Mouse (Mus musculus) heart, embryonic 11.5 days (tissue): ENCODE data around the gene Hoxa7. TPM values are rescaled to one million over a fixed set of nuclear protein-coding genes. Genes with fewer than 3 reads are reported as not detected.
A peak's percentile ranks its signal among the peaks of the same experiment; 100 is the strongest.

ENCODE experiments used
- ATAC-seq: fragments of 200-750 bp; cut with Nextera tagmentation; replicated peaks from 2 replicates; pipeline ENCODE4 v1.8.0; 2017; ENCODE audit warnings: moderate library complexity; ENCODE audit not compliant: insufficient number of reproducible peaks, low FRiP score, low TSS enrichment
- H3K27ac ChIP-seq: fragments of 300-500 bp; sonication (generic); 2 replicates; pipeline ENCODE4 v1.5.1; 2014; ENCODE audit warnings: mild to moderate bottlenecking, low read depth, low read length
- H3K27me3 ChIP-seq: fragments of 300-500 bp; sonication (generic); 2 replicates; pipeline ENCODE4 v1.6.1; 2014; ENCODE audit warnings: mild to moderate bottlenecking, low read length, mixed read lengths; ENCODE audit not compliant: control insufficient read depth, insufficient read depth
- H3K36me3 ChIP-seq: fragments of 300-500 bp; sonication (generic); 2 replicates; pipeline ENCODE4 v1.6.1; 2014; ENCODE audit warnings: mild to moderate bottlenecking, low read length, moderate library complexity, mixed read lengths; ENCODE audit not compliant: control insufficient read depth, insufficient read depth
- H3K4me1 ChIP-seq: fragments of 300-500 bp; sonication (generic); 2 replicates; pipeline ENCODE4 v1.6.1; 2014; ENCODE audit warnings: low read length; ENCODE audit not compliant: control insufficient read depth, insufficient read depth
- H3K4me2 ChIP-seq: fragments of 300-500 bp; sonication (generic); 2 replicates; pipeline ENCODE4 v1.6.1; 2014; ENCODE audit warnings: mild to moderate bottlenecking, moderate library complexity
- H3K4me3 ChIP-seq: fragments of 300-500 bp; sonication (generic); 2 replicates; pipeline ENCODE4 v1.5.1; 2014; ENCODE audit warnings: low read depth, low read length
- H3K9ac ChIP-seq: fragments of 300-500 bp; sonication (generic); 2 replicates; pipeline ENCODE4 v1.6.1; 2014; ENCODE audit warnings: mild to moderate bottlenecking, low read depth, low read length, moderate library complexity
- H3K9me3 ChIP-seq: fragments of 300-500 bp; sonication (generic); replicated peaks from 2 replicates; pipeline ENCODE4 v1.6.1; 2016; ENCODE audit warnings: low read length; ENCODE audit not compliant: control insufficient read depth
- WGBS: fragments of 180-500 bp; shearing (Covaris S2); extraction: QIAGEN DNeasy Blood & Tissue Kit; methylation state at CpG from one replicate; pipeline ENCODE4 v1.1.7; 2014; ENCODE audit not compliant: insufficient replicate concordance; 5-methylcytosine and 5-hydroxymethylcytosine counted together
- polyA plus RNA-seq: library from polyadenylated mRNA; unstranded; fragments of >200 nt; fragmentation: Nextera tagmentation; extraction: Ambion mirVana; gene quantifications from 2 replicates; pipeline ENCODE4 v1.2.1, GENCODE M21; 2014

Hoxa7 gene
- polyA plus RNA-seq, 1 experiment from 2014 or later, result 0.49 TPM

GRCm38 (mm10) chr6:52244471-52245039 lies 22.9 kb upstream of the Hoxa7 start:
- WGBS, result 2% methylated on average over 23 of the region's 23 CpGs
- Histone ChIP-seq H3K4me1 (peaks cover 5% of the 10 kb centered on the region; the same call in 1 of the 2 replicates), H3K4me2 (peak overlapping the region; percentile 27; the same call in 1 of the 2 replicates), H3K27ac (no peak overlapping the region), H3K4me3 (peak overlapping the region; percentile 25), H3K9ac (no peak overlapping the region), H3K36me3 (no peaks in the 10 kb centered on the region), H3K9me3 (no peaks in the 10 kb centered on the region), H3K27me3 (peaks cover 97% of the 10 kb centered on the region)
- no peak for ATAC-seq

GRCm38 (mm10) chr6:52243681-52244121 lies 22.0 kb upstream of the Hoxa7 start:
- no peak overlapping the region for H3K4me2 ChIP-seq
- no peak for ATAC-seq
- H3K4me3 ChIP-seq, result no peak overlapping the region
- H3K4me1 ChIP-seq, result peaks cover 5% of the 10 kb centered on the region; the same call in 1 of the 2 replicates
- H3K27ac ChIP-seq, result no peak overlapping the region
- H3K27me3 ChIP-seq, result peaks cover 94% of the 10 kb centered on the region
- 1% methylated on average over 12 of the region's 12 CpGs for WGBS
- no peaks in the 10 kb centered on the region for H3K36me3 ChIP-seq
- H3K9ac ChIP-seq, result no peak overlapping the region
- no peaks in the 10 kb centered on the region for H3K9me3 ChIP-seq

GRCm38 (mm10) chr6:52242801-52243332 lies 21.2 kb upstream of the Hoxa7 start:
- WGBS, result 5% methylated on average over 4 of the region's 4 CpGs
- no peak overlapping the region for H3K4me2 ChIP-seq
- no peak overlapping the region for H3K4me3 ChIP-seq
- no peak overlapping the region for H3K27ac ChIP-seq
- no peaks in the 10 kb centered on the region for H3K9me3 ChIP-seq
- no peak overlapping the region for H3K9ac ChIP-seq
- peaks cover 5% of the 10 kb centered on the region; the same call in 1 of the 2 replicates for H3K4me1 ChIP-seq
- no peaks in the 10 kb centered on the region for H3K36me3 ChIP-seq
- peaks cover 90% of the 10 kb centered on the region for H3K27me3 ChIP-seq
- no peak for ATAC-seq

- WGBS, result 1% methylated on average over 9 of the region's 9 CpGs
- Histone ChIP-seq H3K4me3 (no peak overlapping the region), H3K4me2 (no peak overlapping the region), H3K36me3 (no peaks in the 10 kb centered on the region), H3K9ac (no peak overlapping the region), H3K27ac (no peak overlapping the region), H3K27me3 (peaks cover 92% of the 10 kb centered on the region), H3K9me3 (no peaks in the 10 kb centered on the region), H3K4me1 (peaks cover 5% of the 10 kb centered on the region; the same call in 1 of the 2 replicates)
- ATAC-seq, result no peak
Measured at GRCm38 (mm10) chr6:52241001-52241621, 19.5 kb upstream of the Hoxa7 start.

GRCm38 (mm10) chr6:52240389-52241000 lies 18.8 kb upstream of the Hoxa7 start, which contains the start of gene Hoxa10:
Gene Hoxa10 (minus strand): TSS chr6:52240854.
- Histone ChIP-seq H3K4me1 (peaks cover 5% of the 10 kb centered on the region; the same call in 1 of the 2 replicates), H3K4me2 (peak within 1 kb of the TSS; percentile 22), H3K27me3 (peaks cover 92% of the 10 kb centered on the region), H3K4me3 (peak within 1 kb of the TSS; percentile 15; the same call in 1 of the 2 replicates), H3K9me3 (no peaks in the 10 kb centered on the region), H3K36me3 (no peaks in the 10 kb centered on the region), H3K9ac (no peak within 1 kb of the TSS), H3K27ac (no peak within 1 kb of the TSS)
- 1% methylated on average over 35 of the region's 35 CpGs for WGBS
- no peak for ATAC-seq

GRCm38 (mm10) chr6:52239625-52240388 lies 18.2 kb upstream of the Hoxa7 start:
- Histone ChIP-seq H3K27ac (no peak overlapping the region), H3K9ac (no peak overlapping the region), H3K4me3 (peak overlapping the region; percentile 15; the same call in 1 of the 2 replicates), H3K4me2 (peak overlapping the region; percentile 22), H3K36me3 (no peaks in the 10 kb centered on the region), H3K27me3 (peaks cover 92% of the 10 kb centered on the region), H3K9me3 (no peaks in the 10 kb centered on the region), H3K4me1 (no peaks in the 10 kb centered on the region)
- ATAC-seq, result no peak
- 1% methylated on average over 30 of the region's 30 CpGs for WGBS

GRCm38 (mm10) chr6:52238976-52239375 lies 17.3 kb upstream of the Hoxa7 start:
- Histone ChIP-seq H3K9ac (no peak overlapping the region), H3K4me3 (no peak overlapping the region), H3K36me3 (no peaks in the 10 kb centered on the region), H3K4me1 (0 out of 2 replicates have a peak, but pooled peaks cover 3% of the 10 kb centered on the region), H3K27me3 (peaks cover 92% of the 10 kb centered on the region), H3K9me3 (no peaks in the 10 kb centered on the region), H3K4me2 (no peak overlapping the region), H3K27ac (no peak overlapping the region)
- WGBS, result 3% methylated on average over 7 of the region's 7 CpGs
- no peak for ATAC-seq

- no peak overlapping the region for H3K27ac ChIP-seq
- H3K4me2 ChIP-seq, result no peak overlapping the region
Measured at GRCm38 (mm10) chr6:52238155-52238545, 16.5 kb upstream of the Hoxa7 start.

More at GRCm38 (mm10) chr6:52238155-52238545, 16.5 kb upstream of the Hoxa7 start:
- WGBS, result 2% methylated on average over 7 of the region's 7 CpGs
- peaks cover 92% of the 10 kb centered on the region for H3K27me3 ChIP-seq
- no peak overlapping the region for H3K9ac ChIP-seq
- H3K9me3 ChIP-seq, result no peaks in the 10 kb centered on the region
- H3K4me3 ChIP-seq, result no peak overlapping the region
- H3K4me1 ChIP-seq, result 0 out of 2 replicates have a peak, but pooled peaks cover 3% of the 10 kb centered on the region
- H3K36me3 ChIP-seq, result no peaks in the 10 kb centered on the region
- ATAC-seq, result no peak
